ENCODE assay signal across 8 mouse cellular contexts in the genomic region with DNA sequence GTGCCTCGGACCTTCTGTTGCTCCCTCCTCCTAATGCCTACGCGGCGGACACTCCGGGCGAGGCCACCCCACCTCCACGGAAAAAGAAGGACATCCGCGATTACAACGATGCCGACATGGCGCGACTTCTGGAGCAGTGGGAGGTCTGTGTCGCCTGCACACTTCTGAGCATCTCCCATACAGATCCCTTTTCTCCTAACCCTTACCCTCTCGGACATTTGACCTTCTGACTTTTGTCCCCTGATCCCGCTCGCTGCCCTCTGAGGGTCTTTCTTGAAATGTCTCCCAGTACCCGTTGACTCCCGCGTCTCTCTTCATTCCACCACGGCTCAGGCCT. TPM values are rescaled to one million over a fixed set of nuclear protein-coding genes. Genes with fewer than 3 reads are reported as not detected.
DNase-seq lines count a peak whose midpoint lies in the region; ATAC-seq and TF ChIP-seq lines count a peak whose summit lies in the region.

No protein-coding gene starts in this region.

- no peaks in the 10 kb centered on the region for H3K9me3 ChIP-seq in CH12.LX (replicated peaks; ENCODE audit: low read length)
- no peaks in the 10 kb centered on the region for H3K9me3 ChIP-seq in forebrain, embryonic 16.5 days (ENCODE audit: control insufficient read depth, low read length)
- no peaks in the 10 kb centered on the region for H3K9me3 ChIP-seq in liver, postnatal 0 days (ENCODE audit: low read length)

- no peaks in the 10 kb centered on the region for H3K79me2 ChIP-seq in heart, adult 2 months (replicated peaks; ENCODE audit: control insufficient read depth, insufficient read depth, low read length)
- H3K79me2 ChIP-seq in CH12.LX (replicated peaks; ENCODE audit: control insufficient read depth, extremely low read depth, insufficient read depth, poor library complexity, severe bottlenecking): peaks cover 24% of the 10 kb centered on the region

- dilution Hi-C loops in CH12.LX (cut with MboI; ENCODE audit: extremely low pct_ligation_motif_present, extremely low pct_unique_long_range_greater_than_20kb, low sequenced_read_pairs): no loop called here

- H3K9ac ChIP-seq in heart, adult 2 months (ENCODE audit: low read depth, low read length): peak overlapping the region; percentile 73
- H3K9ac ChIP-seq in CH12.LX (ENCODE audit: insufficient read depth, low read depth): peak overlapping the region; percentile 66
- H3K9ac ChIP-seq in forebrain, embryonic 16.5 days (replicated peaks; ENCODE audit: low read depth, low read length): peak overlapping the region; percentile 90
- peak overlapping the region; percentile 90 for H3K9ac ChIP-seq in liver, postnatal 0 days (replicated peaks)

- H3K27ac ChIP-seq in heart, adult 2 months: peak overlapping the region; percentile 83
- H3K27ac ChIP-seq in CH12.LX (ENCODE audit: insufficient read depth, low read depth): peak overlapping the region; percentile 84
- peak overlapping the region; percentile 91 for H3K27ac ChIP-seq in forebrain, embryonic 16.5 days (ENCODE audit: low read length)
- peak overlapping the region; percentile 84 for H3K27ac ChIP-seq in liver, postnatal 0 days (ENCODE audit: low read depth)

- TF ChIP-seq RAD21 in CH12.LX (IDR thresholded peaks at IDR 0.05; ENCODE audit: low read depth, low read length): no peak

- peaks cover 2% of the 10 kb centered on the region; the same call in 1 of the 2 replicates for H3K4me1 ChIP-seq in heart, adult 2 months (ENCODE audit: control insufficient read depth, insufficient read depth, low read length)
- H3K4me1 ChIP-seq in CH12.LX (ENCODE audit: control insufficient read depth in 1 of 2, insufficient read depth in 2 of 2): peaks cover 0 to 49% of the 10 kb centered on the region in 2 experiments; a peak in 3 of 4 replicates
- peaks cover 16% of the 10 kb centered on the region for H3K4me1 ChIP-seq in forebrain, embryonic 16.5 days (replicated peaks; ENCODE audit: control insufficient read depth, insufficient read depth, low read length)
- H3K4me1 ChIP-seq in liver, postnatal 0 days (ENCODE audit: insufficient read depth): peaks cover 28% of the 10 kb centered on the region

- DNase-seq in heart, adult 2 months: no peak
- DNase-seq in heart, postnatal 10 days: no peak
- DNase-seq in CH12.LX (ENCODE audit: extremely low read depth): no peak
- DNase-seq in liver, postnatal 0 days: no peak
- no peak for DNase-seq in adrenal gland, adult 18-20 months (ENCODE audit: low spot score in 2 of 2)
- DNase-seq in kidney, postnatal 36 days: no peak
- DNase-seq in cerebellum, adult 18-20 months: no peak

- H3K4me3 ChIP-seq in heart, adult 2 months: peak overlapping the region; percentile 90
- H3K4me3 ChIP-seq in CH12.LX (replicated peaks in 1 of 3; ENCODE audit: low read depth in 2 of 3, low read length in 2 of 3, poor library complexity in 1 of 3): peak overlapping the region; percentile 80 to 96 (median 88)
- H3K4me3 ChIP-seq in forebrain, embryonic 16.5 days (replicated peaks; ENCODE audit: low read length): peak overlapping the region; percentile 88
- H3K4me3 ChIP-seq in liver, postnatal 0 days (ENCODE audit: low read depth, low read length): peak overlapping the region; percentile 86

- no peak overlapping the region for H3K4me2 ChIP-seq in CH12.LX (ENCODE audit: insufficient read depth, low read depth, poor library complexity, severe bottlenecking)
- H3K4me2 ChIP-seq in forebrain, embryonic 16.5 days (ENCODE audit: low read length): peak overlapping the region; percentile 79
- H3K4me2 ChIP-seq in liver, postnatal 0 days (ENCODE audit: low read depth, low read length): peak overlapping the region; percentile 89

- ATAC-seq in forebrain, embryonic 16.5 days: no peak
- no peak for ATAC-seq in liver, postnatal 0 days

- intact Hi-C loops in heart, adult 2 months (cut with DNase I): loop anchor here (5.0 kb wide), 2 partner anchors 260 to 1025 kb away; partner anchors contain the start of genes Abhd17c and Mex3b
- intact Hi-C loops in heart, postnatal 10 days (cut with DNase I): loop anchor here (10.0 kb wide), 1 partner anchor 262 kb away; the partner anchor contains the start of gene Abhd17c

- H3K36me3 ChIP-seq in heart, adult 2 months (ENCODE audit: control insufficient read depth, insufficient read depth, low read length): peaks cover 2% of the 10 kb centered on the region; the same call in 1 of the 2 replicates
- peaks cover 17 to 26% of the 10 kb centered on the region in 2 experiments for H3K36me3 ChIP-seq in CH12.LX (replicated peaks in 1 of 2; ENCODE audit: control insufficient read depth in 1 of 2, insufficient read depth in 1 of 2, low read length in 1 of 2)
- peaks cover 4% of the 10 kb centered on the region; the same call in 1 of the 2 replicates for H3K36me3 ChIP-seq in forebrain, embryonic 16.5 days (ENCODE audit: control insufficient read depth, insufficient read depth)
- peaks cover 12% of the 10 kb centered on the region for H3K36me3 ChIP-seq in liver, postnatal 0 days (replicated peaks; ENCODE audit: insufficient read depth, low read length)

- TF ChIP-seq EP300 in heart, adult 2 months (IDR thresholded peaks at IDR 0.05; ENCODE audit: insufficient read depth, low read depth, low read length): no peak
- no peak for TF ChIP-seq EP300 in CH12.LX (IDR thresholded peaks at IDR 0.05; ENCODE audit: low read length)
- TF ChIP-seq EP300 in liver, postnatal 0 days (IDR thresholded peaks at IDR 0.05; ENCODE audit: low read depth): no peak

- TF ChIP-seq POLR2A in heart, adult 2 months (IDR thresholded peaks at IDR 0.05; ENCODE audit: insufficient read depth, low read depth, low read length): no peak
- no peak for TF ChIP-seq POLR2A in CH12.LX (IDR thresholded peaks at IDR 0.05; ENCODE audit: low read depth, low read length)

- 1% methylated on average over 21 of the region's 21 CpGs for WGBS in heart, adult 2 months
- WGBS in forebrain, embryonic 16.5 days: under 1% methylated on average over 21 of the region's 21 CpGs
- WGBS in liver, postnatal 0 days (ENCODE audit: insufficient replicate concordance): 0% methylated on average over 17 of the region's 21 CpGs

- TF ChIP-seq CTCF in heart, adult 2 months (IDR thresholded peaks at IDR 0.05): no peak
- no peak for TF ChIP-seq CTCF in CH12.LX (conservative IDR thresholded peaks at IDR 0.05 in 1 of 2, IDR thresholded peaks at IDR 0.05 in 1 of 2; ENCODE audit: low read depth in 2 of 2, low read length in 2 of 2)
- TF ChIP-seq CTCF in liver, postnatal 0 days (IDR thresholded peaks at IDR 0.05; ENCODE audit: low read depth): no peak

- H3K27me3 ChIP-seq in heart, adult 2 months (ENCODE audit: control insufficient read depth, insufficient read depth, low read length): no peaks in the 10 kb centered on the region
- H3K27me3 ChIP-seq in CH12.LX (replicated peaks): no peaks in the 10 kb centered on the region
- H3K27me3 ChIP-seq in forebrain, embryonic 16.5 days (replicated peaks; ENCODE audit: control insufficient read depth, insufficient read depth, low read length): no peaks in the 10 kb centered on the region
- H3K27me3 ChIP-seq in liver, postnatal 0 days (ENCODE audit: insufficient read depth, low read length): no peaks in the 10 kb centered on the region

- in situ Hi-C loops in CH12.LX (cut with MboI; ENCODE audit: low pct_ligation_motif_present, low pct_unique_long_range_greater_than_20kb, low sequenced_read_pairs): loop anchor here (25.0 kb wide), 1 partner anchor 230 kb away; no protein-coding TSS in a partner anchor

TF ChIP-seq in CH12.LX, 34 proteins besides CTCF, POLR2A, EP300 and RAD21:
- TF ChIP-seq CHD2 (IDR thresholded peaks at IDR 0.05; ENCODE audit: low read length): peak; percentile 39; the same call in 1 of the 2 replicates
- no peak for TF ChIP-seq MAZ (IDR thresholded peaks at IDR 0.05; ENCODE audit: low read depth, low read length)
- 0 out of 2 replicates have a peak, but pooled peaks have one; percentile 54 for TF ChIP-seq SIN3A (IDR thresholded peaks at IDR 0.05; ENCODE audit: low read length)

RNA-seq across cellular contexts. Expression of gene Mesd, which starts 8.0 kb away (rescaled TPM):
- 10 to 100 TPM; 51.5 to 52.0 TPM for total RNA-seq in heart, adult 2 months (2021)
- polyA plus RNA-seq in heart, adult 2 months (2012; rRNA removed): 11.4 and 19.4 TPM in 2 replicates
- 10 to 100 TPM; 48.7 to 53.7 TPM for total RNA-seq in heart, postnatal 10 days (2021)
- 40.6 and 43.2 TPM in 2 replicates for total RNA-seq in CH12.LX (2012; rRNA removed)
- 33.4 and 59.1 TPM in 2 replicates for total RNA-seq in CH12.LX (2014; rRNA removed)
- 67.6 and 82.6 TPM in 2 replicates for polyA plus RNA-seq in CH12.LX (2012; ENCODE audit: insufficient read length, low read depth)
- polyA plus RNA-seq in forebrain, embryonic 16.5 days (2015; fragmentation: Nextera tagmentation; extraction: Ambion mirVana): 64.4 and 72.8 TPM in 2 replicates
- 35.8 and 39.6 TPM in 2 replicates for polyA plus RNA-seq in liver, postnatal 0 days (2015; fragmentation: Nextera tagmentation; extraction: Ambion mirVana)
- 100 to 1,000 TPM in 1 of 2 experiments, 10 to 100 TPM in 1; 92.9 to 101 TPM for total RNA-seq in adrenal gland, adult 18-20 months (2021)

RNA-seq across cellular contexts. Expression of gene Tlnrd1, which starts 8.2 kb away (rescaled TPM):
- 1 to 10 TPM; 6.5 to 8.7 TPM for total RNA-seq in heart, adult 2 months (2021)
- 5.9 and 7.2 TPM in 2 replicates for polyA plus RNA-seq in heart, adult 2 months (2012; rRNA removed)
- 10 to 100 TPM; 21.7 to 23.3 TPM for total RNA-seq in heart, postnatal 10 days (2021)
- total RNA-seq in CH12.LX (2012; rRNA removed): 10.6 and 10.7 TPM in 2 replicates
- 4.8 and 5.5 TPM in 2 replicates for total RNA-seq in CH12.LX (2014; rRNA removed)
- polyA plus RNA-seq in CH12.LX (2012; ENCODE audit: insufficient read length, low read depth): 13.9 and 15.6 TPM in 2 replicates
- 4.7 and 5.4 TPM in 2 replicates for polyA plus RNA-seq in forebrain, embryonic 16.5 days (2015; fragmentation: Nextera tagmentation; extraction: Ambion mirVana)
- polyA plus RNA-seq in liver, postnatal 0 days (2015; fragmentation: Nextera tagmentation; extraction: Ambion mirVana): 6.0 and 7.7 TPM in 2 replicates
- 10 to 100 TPM; 12.7 to 17.4 TPM for total RNA-seq in adrenal gland, adult 18-20 months (2021)
